ENCODE assay signal across 7 mouse cellular contexts in the genomic region with DNA sequence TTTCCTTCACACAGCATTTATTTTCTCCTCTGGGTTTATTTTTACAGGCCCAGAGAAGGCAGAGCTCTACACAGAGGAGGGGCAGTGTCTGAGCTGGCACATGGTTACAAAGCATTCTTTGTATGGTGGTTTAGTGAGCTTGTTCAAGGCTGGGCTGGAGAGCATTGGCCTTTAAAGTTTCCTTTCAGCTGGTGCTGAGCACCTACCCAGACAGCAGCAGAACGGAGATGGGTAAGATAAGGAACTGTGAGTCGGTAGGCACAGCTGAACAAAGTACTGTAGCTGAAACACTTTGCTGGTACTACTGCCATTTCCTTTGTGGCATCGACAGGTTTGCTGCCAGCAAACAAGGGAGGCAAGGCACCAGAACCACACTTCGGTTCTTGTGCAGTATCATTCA. TPM values are rescaled to one million over a fixed set of nuclear protein-coding genes. Genes with fewer than 3 reads are reported as not detected.
DNase-seq lines count a peak whose midpoint lies in the region; ATAC-seq and TF ChIP-seq lines count a peak whose summit lies in the region.

No protein-coding gene starts in this region.

- WGBS in hindbrain, embryonic 15.5 days, result 88% methylated on average over 4 of the region's 4 CpGs
- 59% methylated on average over 4 of the region's 4 CpGs for WGBS in stomach, postnatal 0 days

- no peak overlapping the region for H3K9ac ChIP-seq in hindbrain, embryonic 15.5 days
- no peak overlapping the region for H3K9ac ChIP-seq in stomach, postnatal 0 days (ENCODE audit: low read length)

- intact Hi-C loops in left cerebral cortex, postnatal 25 days (cut with DNase I), result no loop called here

- H3K4me2 ChIP-seq in hindbrain, embryonic 15.5 days, result no peak overlapping the region
- H3K4me2 ChIP-seq in stomach, postnatal 0 days (replicated peaks; ENCODE audit: low read depth), result no peak overlapping the region

- no peak for TF ChIP-seq CTCF in stomach, postnatal 0 days (IDR thresholded peaks at IDR 0.05; ENCODE audit: low read depth)

- no peak for ATAC-seq in hindbrain, embryonic 15.5 days (ENCODE audit: low FRiP score, low read depth)
- ATAC-seq in stomach, postnatal 0 days (ENCODE audit: low FRiP score, low TSS enrichment), result no peak

- H3K4me1 ChIP-seq in hindbrain, embryonic 15.5 days (replicated peaks), result peaks cover 26% of the 10 kb centered on the region
- 0 out of 2 replicates have a peak, but pooled peaks cover 2% of the 10 kb centered on the region for H3K4me1 ChIP-seq in stomach, postnatal 0 days (replicated peaks; ENCODE audit: control insufficient read depth, insufficient read depth)

- no peaks in the 10 kb centered on the region for H3K9me3 ChIP-seq in hindbrain, embryonic 15.5 days
- H3K9me3 ChIP-seq in stomach, postnatal 0 days (ENCODE audit: control insufficient read depth, low read length), result no peaks in the 10 kb centered on the region

- H3K36me3 ChIP-seq in hindbrain, embryonic 15.5 days, result no peaks in the 10 kb centered on the region
- no peaks in the 10 kb centered on the region for H3K36me3 ChIP-seq in stomach, postnatal 0 days (ENCODE audit: control insufficient read depth, insufficient read depth, low read length)

- no peaks in the 10 kb centered on the region for H3K27me3 ChIP-seq in hindbrain, embryonic 15.5 days
- H3K27me3 ChIP-seq in stomach, postnatal 0 days (ENCODE audit: control insufficient read depth, insufficient read depth, low read length), result no peaks in the 10 kb centered on the region

- H3K4me3 ChIP-seq in hindbrain, embryonic 15.5 days, result no peak overlapping the region
- H3K4me3 ChIP-seq in stomach, postnatal 0 days (ENCODE audit: low read depth, low read length), result no peak overlapping the region

- H3K27ac ChIP-seq in hindbrain, embryonic 15.5 days (replicated peaks), result peak overlapping the region; percentile 23; the same call in 1 of the 2 replicates
- peak overlapping the region; percentile 77 for H3K27ac ChIP-seq in stomach, postnatal 0 days (replicated peaks)

- no peak for TF ChIP-seq EP300 in stomach, postnatal 0 days (optimal IDR thresholded peaks at IDR 0.05)

- DNase-seq in left cerebral cortex, postnatal 25 days (ENCODE audit: low spot score in 2 of 2), result peak; percentile 32 to 51
- DNase-seq in left cerebral cortex, adult 11 months (ENCODE audit: low spot score), result no peak
- DNase-seq in adrenal gland, postnatal 14 days, result peak; percentile 47
- peak; percentile 26 for DNase-seq in stomach, postnatal 0 days (ENCODE audit: low spot score)
- no peak for DNase-seq in lung, postnatal 25 days (ENCODE audit: low spot score)
- DNase-seq in retina, postnatal 1 day, result no peak

RNA-seq across cellular contexts. Expression of a gene that starts 1.7 kb away (rescaled TPM):
- 10 to 100 TPM; 53.6 to 56.9 TPM for total RNA-seq in left cerebral cortex, postnatal 25 days (2021)
- 36.9 and 42.1 TPM in 2 replicates for total RNA-seq in adrenal gland, postnatal 14 days (2021)
- polyA plus RNA-seq in hindbrain, embryonic 15.5 days (2015; fragmentation: Nextera tagmentation; extraction: Ambion mirVana), result 20.2 and 20.5 TPM in 2 replicates
- polyA plus RNA-seq in stomach, postnatal 0 days (2015; fragmentation: Nextera tagmentation; extraction: Ambion mirVana), result 14.5 and 17.4 TPM in 2 replicates

RNA-seq across cellular contexts. Expression of a gene that starts 31.9 kb away (rescaled TPM):
- 10 to 100 TPM; 54.4 to 58.0 TPM for total RNA-seq in left cerebral cortex, postnatal 25 days (2021)
- total RNA-seq in adrenal gland, postnatal 14 days (2021), result 92.4 and 97.3 TPM in 2 replicates
- 138 and 141 TPM in 2 replicates for polyA plus RNA-seq in hindbrain, embryonic 15.5 days (2015; fragmentation: Nextera tagmentation; extraction: Ambion mirVana)
- polyA plus RNA-seq in stomach, postnatal 0 days (2015; fragmentation: Nextera tagmentation; extraction: Ambion mirVana), result 76.6 and 80.9 TPM in 2 replicates

Comparison
In these comparisons a context has a peak if more than half of its experiments do, and no peak if none do; other contexts are left out.
1. DNase-seq: peak in left cerebral cortex, postnatal 25 days (2 of 2), adrenal gland, postnatal 14 days (single experiment) and stomach, postnatal 0 days (single experiment); none in left cerebral cortex, adult 11 months (single experiment), lung, postnatal 25 days (single experiment) and retina, postnatal 1 day (single experiment).